9 mouse cellular contexts compared by ENCODE assay signal in genomic region chr4:36186231-36186922, GRCm38 (mm10).
DNase-seq lines count a peak whose midpoint lies in the region; ATAC-seq lines count a peak whose summit lies in the region.
"Had no signal": no experiment of that assay in that cellular context is flagged by ENCODE, and none has a peak within 500 bp of the region (broad histone marks: within the 10 kb centered on the region; RNA-seq: fewer than 3 reads in every experiment).

No protein-coding gene starts in this region.

- H3K9ac ChIP-seq in heart, embryonic 14.5 days (ENCODE audit: low read length), result no peak overlapping the region
- H3K9ac ChIP-seq in heart, embryonic 11.5 days (ENCODE audit: low read depth, low read length), result no peak overlapping the region
- H3K9ac ChIP-seq: limb, embryonic 12.5 days had no signal

- H3K27ac ChIP-seq in heart, embryonic 14.5 days (replicated peaks in 1 of 2; ENCODE audit: control insufficient read depth in 1 of 2, insufficient read depth in 1 of 2, low read depth in 2 of 2, low read length in 2 of 2), result no peak overlapping the region
- no peak overlapping the region for H3K27ac ChIP-seq in heart, embryonic 11.5 days (ENCODE audit: low read depth, low read length)
- H3K27ac ChIP-seq: limb, embryonic 12.5 days had no signal

- H3K4me2 ChIP-seq in heart, embryonic 14.5 days (ENCODE audit: low read length), result peak overlapping the region; percentile 27; the same call in 1 of the 2 replicates
- no peak overlapping the region; the same call in 1 of the 2 replicates for H3K4me2 ChIP-seq in heart, embryonic 11.5 days
- H3K4me2 ChIP-seq: limb, embryonic 12.5 days had no signal

- peak; percentile 50 for DNase-seq in testis, postnatal 10 days (ENCODE audit: low spot score)
- DNase-seq in testis, postnatal 14 days (ENCODE audit: low spot score), result no peak
- peak; percentile 44 to 61 for DNase-seq in layer of hippocampus, postnatal 10 days (ENCODE audit: low spot score in 2 of 2)
- peak; percentile 37 for DNase-seq in right cerebral cortex, postnatal 25 days
- no peak for DNase-seq in spleen, adult 18-20 months
- no peak for DNase-seq in embryo, embryonic 10.5 days (ENCODE audit: low spot score)

- peaks cover 0 to 2% of the 10 kb centered on the region in 2 experiments; a peak in 1 of 4 replicates for H3K4me1 ChIP-seq in heart, embryonic 14.5 days (ENCODE audit: control insufficient read depth in 2 of 2, insufficient read depth in 2 of 2, low read length in 2 of 2)
- no peaks in the 10 kb centered on the region for H3K4me1 ChIP-seq in heart, embryonic 11.5 days (ENCODE audit: control insufficient read depth, insufficient read depth, low read length)

- WGBS in heart, embryonic 14.5 days, result 19% methylated on average over 7 of the region's 7 CpGs
- WGBS in heart, embryonic 11.5 days (ENCODE audit: insufficient replicate concordance), result 46% methylated on average over 7 of the region's 7 CpGs

- no peak overlapping the region for H3K4me3 ChIP-seq in heart, embryonic 14.5 days (ENCODE audit: control insufficient read depth in 1 of 2, insufficient read depth in 1 of 2, low read depth in 1 of 2, low read length in 2 of 2)
- H3K4me3 ChIP-seq in heart, embryonic 11.5 days (ENCODE audit: low read depth, low read length), result no peak overlapping the region
- H3K4me3 ChIP-seq: limb, embryonic 12.5 days had no signal

- H3K9me3 ChIP-seq in heart, embryonic 14.5 days (ENCODE audit: control insufficient read depth, low read length), result no peaks in the 10 kb centered on the region
- H3K9me3 ChIP-seq in heart, embryonic 11.5 days (replicated peaks; ENCODE audit: control insufficient read depth, low read length), result no peaks in the 10 kb centered on the region
- H3K9me3 ChIP-seq: limb, embryonic 12.5 days had no signal

- H3K27me3 ChIP-seq in heart, embryonic 14.5 days (ENCODE audit: control insufficient read depth, insufficient read depth, low read length), result no peaks in the 10 kb centered on the region
- no peaks in the 10 kb centered on the region for H3K27me3 ChIP-seq in heart, embryonic 11.5 days (ENCODE audit: control insufficient read depth, insufficient read depth, low read length)
- H3K27me3 ChIP-seq: limb, embryonic 12.5 days had no signal

- H3K36me3 ChIP-seq in heart, embryonic 14.5 days (ENCODE audit: control insufficient read depth, insufficient read depth, low read length), result no peaks in the 10 kb centered on the region
- H3K36me3 ChIP-seq in heart, embryonic 11.5 days (ENCODE audit: control insufficient read depth, insufficient read depth, low read length), result no peaks in the 10 kb centered on the region
- H3K36me3 ChIP-seq: limb, embryonic 12.5 days had no signal

- no peak for ATAC-seq in heart, embryonic 14.5 days (ENCODE audit: insufficient number of reproducible peaks, insufficient read depth, low FRiP score, low read depth)
- ATAC-seq in heart, embryonic 11.5 days (replicated peaks; ENCODE audit: insufficient number of reproducible peaks, low FRiP score, low TSS enrichment), result no peak

Comparison
In these comparisons a context has a peak if more than half of its experiments do, and no peak if none do; other contexts are left out.
1. DNase-seq: peak in testis, postnatal 10 days (single experiment), layer of hippocampus, postnatal 10 days (2 of 2) and right cerebral cortex, postnatal 25 days (single experiment); none in testis, postnatal 14 days (single experiment), spleen, adult 18-20 months (0 of 2) and embryo, embryonic 10.5 days (single experiment).